Comparison of ENCODE assay signal across 8 mouse cellular contexts in genomic region chr8:103482033-103482720, GRCm38 (mm10).
DNase-seq lines count a peak whose midpoint lies in the region; ATAC-seq lines count a peak whose summit lies in the region.
"Had no signal": no experiment of that assay in that cellular context is flagged by ENCODE, and none has a peak within 500 bp of the region (broad histone marks: within the 10 kb centered on the region; RNA-seq: fewer than 3 reads in every experiment).

No protein-coding gene starts in this region.

- intact Hi-C loops in gastrocnemius, postnatal 14 days (cut with DNase I; ENCODE audit: low total_unique reads) = no loop called here

- no peak for DNase-seq in kidney, postnatal 25 days
- peak; percentile 46 for DNase-seq in embryo, embryonic 11.5 days (ENCODE audit: low read depth, low spot score)
- no peak for DNase-seq in gastrocnemius, postnatal 14 days
- DNase-seq in spleen, adult 12 weeks (ENCODE audit: low spot score) = no peak
- DNase-seq: cerebellum, adult 18-20 months had no signal

- H3K4me3 ChIP-seq in kidney, embryonic 15.5 days (replicated peaks) = no peak overlapping the region
- no peak overlapping the region for H3K4me3 ChIP-seq in hindbrain, embryonic 12.5 days
- no peak overlapping the region for H3K4me3 ChIP-seq in neural tube, embryonic 12.5 days

- peak overlapping the region; percentile 60 for H3K27ac ChIP-seq in kidney, embryonic 15.5 days
- 0 out of 2 replicates have a peak overlapping the region, but pooled peaks have one; percentile 13 for H3K27ac ChIP-seq in hindbrain, embryonic 12.5 days
- H3K27ac ChIP-seq in neural tube, embryonic 12.5 days = no peak overlapping the region

- 21% methylated on average over 6 of the region's 6 CpGs for WGBS in kidney, embryonic 15.5 days
- WGBS in hindbrain, embryonic 12.5 days = 10% methylated on average over 6 of the region's 6 CpGs
- WGBS in neural tube, embryonic 12.5 days = 11% methylated on average over 6 of the region's 6 CpGs

- peaks cover 11% of the 10 kb centered on the region for H3K4me1 ChIP-seq in kidney, embryonic 15.5 days
- H3K4me1 ChIP-seq in hindbrain, embryonic 12.5 days = peaks cover 6% of the 10 kb centered on the region
- H3K4me1 ChIP-seq in neural tube, embryonic 12.5 days = peaks cover 9% of the 10 kb centered on the region

- H3K27me3 ChIP-seq in kidney, embryonic 15.5 days = no peaks in the 10 kb centered on the region
- H3K27me3 ChIP-seq in hindbrain, embryonic 12.5 days = no peaks in the 10 kb centered on the region
- no peaks in the 10 kb centered on the region for H3K27me3 ChIP-seq in neural tube, embryonic 12.5 days (replicated peaks)

- H3K9me3 ChIP-seq in kidney, embryonic 15.5 days (replicated peaks) = no peaks in the 10 kb centered on the region
- H3K9me3 ChIP-seq in hindbrain, embryonic 12.5 days (replicated peaks) = no peaks in the 10 kb centered on the region
- no peaks in the 10 kb centered on the region for H3K9me3 ChIP-seq in neural tube, embryonic 12.5 days

- H3K4me2 ChIP-seq in kidney, embryonic 15.5 days = no peak overlapping the region
- H3K4me2 ChIP-seq in hindbrain, embryonic 12.5 days (replicated peaks) = no peak overlapping the region
- no peak overlapping the region for H3K4me2 ChIP-seq in neural tube, embryonic 12.5 days (replicated peaks)

- H3K9ac ChIP-seq in kidney, embryonic 15.5 days = no peak overlapping the region
- no peak overlapping the region for H3K9ac ChIP-seq in hindbrain, embryonic 12.5 days
- no peak overlapping the region for H3K9ac ChIP-seq in neural tube, embryonic 12.5 days

- peak; percentile 78 for ATAC-seq in kidney, embryonic 15.5 days (replicated peaks; ENCODE audit: low FRiP score)
- ATAC-seq in hindbrain, embryonic 12.5 days (ENCODE audit: low FRiP score) = peak; percentile 64; the same call in 1 of the 2 replicates
- ATAC-seq in neural tube, embryonic 12.5 days (ENCODE audit: low FRiP score, low read depth) = peak; percentile 21; the same call in 1 of the 2 replicates

- no peaks in the 10 kb centered on the region for H3K36me3 ChIP-seq in kidney, embryonic 15.5 days
- H3K36me3 ChIP-seq in hindbrain, embryonic 12.5 days = no peaks in the 10 kb centered on the region
- no peaks in the 10 kb centered on the region for H3K36me3 ChIP-seq in neural tube, embryonic 12.5 days

Comparison
In these comparisons a context has a peak if more than half of its experiments do, and no peak if none do; other contexts are left out.
1. ATAC-seq: peak in every context shown above with its lines; median percentile 78 in kidney, embryonic 15.5 days; 64 in hindbrain, embryonic 12.5 days; 21 in neural tube, embryonic 12.5 days.